Mouse (Mus musculus): Measurements from ENCODE around the gene Vmn1r176. TPM values are rescaled to one million over a fixed set of nuclear protein-coding genes. Genes with fewer than 3 reads are reported as not detected.
"Not testable (repeated sequence)": the region's sequence is repeated elsewhere in the genome, so short reads cannot be mapped to it uniquely, and the experiment has no call there.

The Vmn1r176 gene
- polyA plus RNA-seq (2016; fragmentation: Nextera tagmentation; extraction: Ambion mirVana): not detected in 2 replicates

DNA sequence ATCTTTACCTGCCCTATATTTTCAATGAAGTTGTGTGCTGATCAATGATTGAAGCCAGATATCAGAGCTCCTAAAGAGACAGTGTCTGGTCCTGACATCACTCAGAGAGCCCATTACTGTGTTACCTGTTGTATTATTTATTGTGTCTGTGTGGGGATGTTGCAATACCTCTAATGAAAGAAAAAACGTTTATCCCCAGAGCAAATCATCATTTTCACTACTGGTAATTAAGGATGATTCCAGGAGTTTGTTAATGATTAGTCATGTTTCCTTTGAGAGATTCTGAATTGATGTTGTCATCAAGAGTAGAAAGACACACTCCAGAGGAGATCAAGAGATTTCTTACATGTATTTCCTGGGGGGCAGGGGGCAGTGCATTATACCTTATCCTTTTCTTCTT lies at the start of gene Vmn1r176:
TSS of gene Vmn1r176 (minus strand) at position 101 of the 400 bp plus-strand sequence.
- not testable (repeated sequence) for H3K9me3 ChIP-seq (replicated peaks); H3K4me3 ChIP-seq; DNase-seq (ENCODE audit: low spot score); H3K27me3 ChIP-seq (ENCODE audit: low read depth, poor library complexity, severe bottlenecking); H3K36me3 ChIP-seq; H3K4me1 ChIP-seq; H3K27ac ChIP-seq
- no CpG with 5 or more reads among the region's 1 CpGs for WGBS

GRCm38 (mm10) chr7:23876918-23877317 lies 39.7 kb upstream of the Vmn1r176 start:
- H3K27me3 ChIP-seq (ENCODE audit: low read depth, poor library complexity, severe bottlenecking); H3K4me1 ChIP-seq; H3K9me3 ChIP-seq (replicated peaks); H3K27ac ChIP-seq; DNase-seq (ENCODE audit: low spot score); H3K4me3 ChIP-seq; H3K36me3 ChIP-seq: not testable (repeated sequence)
- 76% methylated on average over 4 of the region's 4 CpGs for WGBS

DNA sequence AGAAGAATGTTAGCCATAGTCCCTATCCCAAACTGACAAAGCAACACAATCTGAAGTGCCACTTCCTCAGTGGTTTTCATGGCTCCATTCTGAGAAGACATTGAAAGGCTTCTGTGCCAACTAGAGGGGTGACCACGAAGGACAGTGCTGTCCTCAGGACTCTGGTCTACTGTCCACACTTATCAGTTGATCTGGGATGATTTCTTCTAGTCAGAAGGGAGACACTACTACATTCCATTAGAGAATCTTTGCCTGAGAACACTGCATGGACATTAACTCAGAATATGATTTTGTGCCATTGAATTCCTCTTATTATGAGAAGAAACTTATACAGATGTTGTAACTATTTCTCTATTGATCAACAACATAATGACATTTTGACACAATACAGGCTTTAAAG lies 29.2 kb upstream of the Vmn1r176 start, which contains the start of gene Vmn1r177:
TSS of gene Vmn1r177 (minus strand) at position 101 of the 400 bp plus-strand sequence.
- H3K36me3 ChIP-seq; H3K27ac ChIP-seq; H3K4me3 ChIP-seq; H3K9me3 ChIP-seq (replicated peaks); H3K4me1 ChIP-seq; DNase-seq (ENCODE audit: low spot score); H3K27me3 ChIP-seq (ENCODE audit: low read depth, poor library complexity, severe bottlenecking): not testable (repeated sequence)
- 26% methylated on average over 1 of the region's 1 CpGs for WGBS

- H3K4me3 ChIP-seq; DNase-seq (ENCODE audit: low spot score); H3K27ac ChIP-seq; H3K36me3 ChIP-seq; H3K9me3 ChIP-seq (replicated peaks); H3K4me1 ChIP-seq; H3K27me3 ChIP-seq (ENCODE audit: low read depth, poor library complexity, severe bottlenecking): not testable (repeated sequence)
Measured at GRCm38 (mm10) chr7:23810543-23810942, 26.6 kb downstream of the Vmn1r176 start, which contains the start of gene Vmn1r175. Gene Vmn1r175 (minus strand): TSS chr7:23810643.

- Histone ChIP-seq H3K36me3 (no peaks in the 10 kb centered on the region), H3K27me3 (ENCODE audit: low read depth, poor library complexity, severe bottlenecking) (no peaks in the 10 kb centered on the region), H3K4me1 (no peaks in the 10 kb centered on the region), H3K4me3 (no peak overlapping the region), H3K9me3 (replicated peaks) (peaks cover 8% of the 10 kb centered on the region; the same call in 1 of the 2 replicates), H3K27ac (no peak overlapping the region)
- DNase-seq (ENCODE audit: low spot score): no peak
- 80% methylated on average over 6 of the region's 6 CpGs for WGBS
Measured at GRCm38 (mm10) chr7:23784526-23784925, 52.6 kb downstream of the Vmn1r176 start.

Other genes with a start within 250 kb of the Vmn1r176 start
- not detected in 2 replicates for gene Vmn1r170, start 231.2 kb downstream of the Vmn1r176 start, polyA plus RNA-seq (2016; fragmentation: Nextera tagmentation; extraction: Ambion mirVana)
- not detected in 2 replicates for gene Vmn1r171, start 206.7 kb downstream of the Vmn1r176 start, polyA plus RNA-seq (2016; fragmentation: Nextera tagmentation; extraction: Ambion mirVana)
- gene Vmn1r172, start 179.1 kb downstream of the Vmn1r176 start, polyA plus RNA-seq (2016; fragmentation: Nextera tagmentation; extraction: Ambion mirVana): not detected in 2 replicates
- gene Vmn1r173, start 136.7 kb downstream of the Vmn1r176 start, polyA plus RNA-seq (2016; fragmentation: Nextera tagmentation; extraction: Ambion mirVana): not detected in 2 replicates
- not detected in 2 replicates for gene Vmn1r174, start 85.1 kb downstream of the Vmn1r176 start, polyA plus RNA-seq (2016; fragmentation: Nextera tagmentation; extraction: Ambion mirVana)
- not detected in 2 replicates for gene Vmn1r175, start 26.7 kb downstream of the Vmn1r176 start, polyA plus RNA-seq (2016; fragmentation: Nextera tagmentation; extraction: Ambion mirVana)
- not detected in 2 replicates for gene Vmn1r177, start 29.1 kb upstream of the Vmn1r176 start, polyA plus RNA-seq (2016; fragmentation: Nextera tagmentation; extraction: Ambion mirVana)
- not detected in 2 replicates for gene Vmn1r178, start 54.6 kb upstream of the Vmn1r176 start, polyA plus RNA-seq (2016; fragmentation: Nextera tagmentation; extraction: Ambion mirVana)
- gene Vmn1r179, start 89.6 kb upstream of the Vmn1r176 start, polyA plus RNA-seq (2016; fragmentation: Nextera tagmentation; extraction: Ambion mirVana): not detected in 2 replicates
- not detected in 2 replicates for gene Vmn1r180, start 113.3 kb upstream of the Vmn1r176 start, polyA plus RNA-seq (2016; fragmentation: Nextera tagmentation; extraction: Ambion mirVana)
- not detected in 2 replicates for gene Vmn1r181, start 137.2 kb upstream of the Vmn1r176 start, polyA plus RNA-seq (2016; fragmentation: Nextera tagmentation; extraction: Ambion mirVana)
- not detected in 2 replicates for gene V1rd19, start 164.3 kb upstream of the Vmn1r176 start, polyA plus RNA-seq (2016; fragmentation: Nextera tagmentation; extraction: Ambion mirVana)
- gene Vmn1r183, start 215.9 kb upstream of the Vmn1r176 start, polyA plus RNA-seq (2016; fragmentation: Nextera tagmentation; extraction: Ambion mirVana): not detected in 2 replicates
- 26.8 and 30.2 TPM in 2 replicates for gene Zfp180, start 244.6 kb upstream of the Vmn1r176 start, polyA plus RNA-seq (2016; fragmentation: Nextera tagmentation; extraction: Ambion mirVana)

Measured in limb, embryonic 10.5 days (tissue).